Mouse (Mus musculus): ENCODE measurements around the gene Polh.

Gene Polh

DNA sequence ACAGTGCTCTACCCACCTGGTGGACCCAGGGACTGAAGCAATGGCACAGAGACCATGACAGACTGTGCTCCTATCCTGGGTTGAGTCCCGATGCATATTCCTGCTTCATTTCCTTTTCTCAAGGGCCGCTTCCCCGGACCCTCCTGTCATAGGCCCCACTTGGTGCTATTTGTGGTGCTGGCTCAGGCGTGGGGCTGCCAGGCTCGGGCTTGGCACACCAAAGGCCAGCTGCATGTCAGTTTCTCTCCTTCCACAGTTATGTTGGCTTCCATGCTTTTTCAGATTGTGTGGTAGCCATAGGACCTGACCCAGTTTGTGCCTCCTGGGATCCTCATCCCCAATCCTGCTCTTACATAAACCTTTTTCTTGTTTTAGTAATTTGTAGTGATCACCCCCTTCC is 33.7 kb downstream of the Polh start:
- in situ Hi-C loops (cut with MboI; ENCODE audit: low sequenced_read_pairs) = no loop called here

DNA sequence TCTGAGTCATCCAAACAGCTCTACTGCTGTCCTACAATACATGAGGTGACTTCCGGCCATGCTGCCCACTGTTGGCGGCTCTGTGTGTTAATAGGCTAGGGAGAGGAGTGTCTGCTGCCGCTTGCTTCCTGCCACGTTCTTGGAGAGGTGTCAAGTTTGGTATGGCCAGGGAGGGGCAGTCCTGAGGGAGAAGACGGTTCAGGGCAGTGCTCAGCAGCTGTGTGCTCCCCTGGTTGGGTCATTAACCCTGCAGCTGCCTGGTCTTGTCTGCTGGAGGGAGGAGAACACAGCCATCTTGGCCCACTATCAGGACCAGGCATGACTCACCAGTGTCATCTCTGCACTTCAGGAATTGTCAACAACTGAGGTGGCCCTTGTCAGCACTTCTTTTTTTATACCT is 34.1 kb downstream of the Polh start:
- in situ Hi-C loops (cut with MboI; ENCODE audit: low sequenced_read_pairs) = no loop called here

DNA sequence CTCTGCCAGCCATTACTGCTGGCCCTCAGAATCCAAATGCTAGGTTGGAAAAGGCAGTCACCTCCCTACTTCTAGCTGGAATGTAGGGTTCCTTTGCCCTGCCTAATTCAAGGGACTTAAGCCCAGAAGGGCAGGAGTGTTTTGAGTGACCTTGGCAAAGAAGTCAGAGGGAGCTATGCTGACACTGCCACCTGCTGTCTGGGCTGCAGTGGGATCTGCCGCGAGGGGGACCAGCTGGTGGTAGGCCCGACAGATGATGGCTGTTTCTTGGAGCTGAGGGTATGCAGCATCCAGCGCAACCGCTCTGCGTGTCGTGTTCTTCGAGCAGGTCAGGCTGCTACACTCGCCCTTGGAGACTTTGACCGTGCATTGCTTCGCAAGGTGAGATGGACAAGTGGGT is 35.4 kb downstream of the Polh start:
- in situ Hi-C loops (cut with MboI; ENCODE audit: low sequenced_read_pairs) = no loop called here

DNA sequence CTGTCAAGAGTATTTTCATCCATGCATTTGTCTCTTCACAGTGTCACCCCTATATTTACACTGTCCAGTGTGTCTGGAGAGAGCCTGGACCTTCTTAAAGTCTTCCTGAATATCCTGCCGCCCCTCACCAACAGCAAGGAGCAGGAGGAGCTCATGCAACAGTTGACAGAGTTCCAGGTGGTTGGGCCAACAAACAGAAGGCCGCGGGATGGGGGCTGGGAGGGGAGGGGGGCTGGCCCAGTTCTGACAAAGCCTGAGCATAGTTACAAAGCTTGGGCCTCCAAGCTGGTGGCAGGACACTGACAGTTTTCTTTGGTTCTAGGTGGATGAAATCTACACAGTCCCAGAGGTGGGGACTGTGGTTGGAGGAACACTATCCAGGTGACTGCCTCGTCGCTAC is 36.2 kb downstream of the Polh start:
- in situ Hi-C loops (cut with MboI; ENCODE audit: low sequenced_read_pairs) = no loop called here

GRCm38 (mm10) chr17:46165460-46165859 is 37.0 kb downstream of the Polh start:
- in situ Hi-C loops (cut with MboI; ENCODE audit: low sequenced_read_pairs) = no loop called here

DNA sequence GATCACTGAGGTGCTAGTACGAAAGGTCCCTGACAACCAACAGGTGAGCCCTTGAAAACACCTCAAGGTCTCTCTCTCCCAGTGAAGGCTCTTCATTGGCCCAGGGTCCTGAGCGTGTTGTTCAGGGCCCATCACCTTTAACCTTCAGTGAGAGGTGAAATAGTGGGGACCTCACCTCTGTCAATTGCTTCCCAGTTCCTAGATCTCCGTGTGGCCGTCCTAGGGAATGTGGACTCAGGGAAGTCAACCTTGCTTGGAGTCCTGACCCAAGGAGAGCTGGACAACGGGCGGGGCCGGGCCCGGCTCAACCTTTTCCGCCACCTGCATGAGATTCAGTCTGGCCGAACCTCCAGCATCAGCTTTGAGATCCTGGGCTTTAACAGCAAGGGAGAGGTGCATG is 37.7 kb downstream of the Polh start:
- in situ Hi-C loops (cut with MboI; ENCODE audit: low sequenced_read_pairs) = no loop called here

DNA sequence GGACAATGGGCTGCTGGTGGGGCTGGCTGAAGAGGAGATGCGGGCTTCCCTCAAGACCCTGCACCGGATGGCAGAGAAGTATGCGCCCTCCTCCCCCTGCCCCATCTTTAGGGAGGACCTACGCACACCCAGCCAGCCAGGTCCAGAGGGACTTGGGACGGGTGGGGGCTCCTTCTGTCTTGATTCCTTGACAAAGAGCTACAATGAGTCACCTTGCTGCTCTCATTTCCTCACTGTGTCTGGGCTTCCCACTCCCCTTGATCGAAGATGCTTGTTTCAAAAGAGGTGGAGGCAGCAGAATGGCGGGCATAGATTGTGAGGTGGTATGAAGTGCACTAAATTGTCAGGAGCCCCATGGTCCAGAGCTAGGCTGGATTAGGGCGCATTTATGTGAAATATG is 38.1 kb downstream of the Polh start:
- in situ Hi-C loops (cut with MboI; ENCODE audit: low sequenced_read_pairs) = no loop called here

- in situ Hi-C loops (cut with MboI; ENCODE audit: low sequenced_read_pairs) = no loop called here
Measured at GRCm38 (mm10) chr17:46162951-46163421, 39.5 kb downstream of the Polh start.

DNA sequence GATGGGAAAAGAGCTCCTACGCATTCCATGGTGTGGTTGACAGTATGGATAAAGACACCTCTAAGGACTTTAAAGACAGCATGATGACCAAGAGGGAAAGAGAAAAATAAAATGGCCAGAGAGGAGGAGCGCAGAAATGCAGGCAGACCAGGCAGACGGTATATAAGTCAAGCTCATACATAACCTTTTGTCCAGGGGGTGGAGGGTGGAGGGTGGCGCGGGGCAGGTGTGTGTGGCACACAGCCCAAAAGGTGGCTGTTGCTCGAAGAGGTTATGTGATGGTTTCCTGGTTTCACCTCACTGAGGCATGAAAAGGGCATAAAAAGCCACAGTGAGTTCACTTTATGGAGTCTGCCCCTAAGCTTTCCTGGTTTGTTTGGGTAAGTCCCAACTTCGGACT is 39.9 kb downstream of the Polh start:
- in situ Hi-C loops (cut with MboI; ENCODE audit: low sequenced_read_pairs) = no loop called here

DNA sequence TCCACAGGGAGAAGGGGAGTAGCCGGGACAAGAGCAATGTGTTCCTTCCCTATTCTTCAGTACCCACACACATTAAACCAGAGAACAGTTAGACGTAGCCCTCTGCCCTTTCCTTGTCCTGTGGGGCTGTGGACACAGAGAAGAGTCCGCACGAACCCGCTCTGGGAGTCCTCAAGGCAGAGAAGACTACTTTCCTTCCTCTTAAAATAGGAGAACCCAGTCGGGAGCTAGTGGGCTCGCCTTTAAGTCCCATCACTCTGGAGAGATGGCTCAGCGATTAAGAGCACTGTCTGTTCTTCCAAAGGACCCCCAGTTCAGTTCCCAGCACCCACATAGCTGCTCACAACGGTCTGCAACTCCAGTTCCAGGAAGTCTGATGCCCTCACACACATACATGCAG is 40.7 kb downstream of the Polh start:
- in situ Hi-C loops (cut with MboI; ENCODE audit: low sequenced_read_pairs) = no loop called here

- in situ Hi-C loops (cut with MboI; ENCODE audit: low sequenced_read_pairs) = no loop called here
Measured at GRCm38 (mm10) chr17:46161179-46161578, 41.3 kb downstream of the Polh start.

- in situ Hi-C loops (cut with MboI; ENCODE audit: low sequenced_read_pairs) = no loop called here
Measured at GRCm38 (mm10) chr17:46160686-46161085, 41.8 kb downstream of the Polh start, which contains the start of gene Gtpbp2. Gtpbp2 (plus strand) TSS chr17:46161032.

GRCm38 (mm10) chr17:46160090-46160662 is 42.3 kb downstream of the Polh start:
- in situ Hi-C loops (cut with MboI; ENCODE audit: low sequenced_read_pairs) = no loop called here

DNA sequence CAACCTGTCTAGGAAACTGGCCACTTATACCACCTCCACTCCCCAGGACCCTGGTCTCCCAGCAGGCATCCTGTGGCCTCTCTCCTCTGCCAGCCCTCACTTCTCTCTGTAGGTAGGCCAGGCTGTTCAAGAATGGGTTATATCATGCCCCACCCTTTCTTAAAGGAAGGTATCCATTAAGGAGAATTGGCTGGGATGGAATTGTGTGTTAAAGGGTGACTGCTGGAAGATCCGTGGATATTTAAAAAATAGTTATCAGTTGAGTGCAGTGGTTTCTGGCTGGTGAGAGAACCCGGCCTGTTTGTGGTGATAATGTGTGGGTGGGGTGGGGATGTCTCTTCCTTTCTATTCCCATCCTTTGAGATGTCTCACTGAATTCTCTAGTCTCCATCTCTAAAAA is 43.2 kb downstream of the Polh start:
- in situ Hi-C loops (cut with MboI; ENCODE audit: low sequenced_read_pairs) = no loop called here

DNA sequence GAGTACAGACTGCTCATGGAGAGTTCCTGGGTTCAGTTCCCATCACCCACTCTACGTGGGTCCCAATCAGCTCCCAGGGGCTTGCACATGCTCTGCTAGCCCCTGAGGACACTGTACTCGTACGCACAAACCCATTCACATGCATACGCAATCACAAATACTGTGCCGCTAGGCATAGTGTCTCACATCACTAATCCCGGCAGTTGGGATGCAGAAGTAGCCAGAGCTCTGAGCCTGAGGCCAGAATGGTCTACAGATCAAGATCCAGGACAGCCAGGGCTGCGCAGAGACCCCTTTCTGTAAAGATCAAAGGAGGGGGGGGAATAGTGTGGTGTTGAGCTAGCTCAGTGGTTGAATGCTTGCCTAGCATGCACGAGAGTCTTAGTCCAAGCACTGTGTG is 45.3 kb downstream of the Polh start:
- in situ Hi-C loops (cut with MboI; ENCODE audit: low sequenced_read_pairs) = no loop called here

GRCm38 (mm10) chr17:46156680-46157079 is 45.8 kb downstream of the Polh start:
- in situ Hi-C loops (cut with MboI; ENCODE audit: low sequenced_read_pairs) = no loop called here

GRCm38 (mm10) chr17:46154336-46154735 is 48.1 kb downstream of the Polh start:
- in situ Hi-C loops (cut with MboI; ENCODE audit: low sequenced_read_pairs) = no loop called here

DNA sequence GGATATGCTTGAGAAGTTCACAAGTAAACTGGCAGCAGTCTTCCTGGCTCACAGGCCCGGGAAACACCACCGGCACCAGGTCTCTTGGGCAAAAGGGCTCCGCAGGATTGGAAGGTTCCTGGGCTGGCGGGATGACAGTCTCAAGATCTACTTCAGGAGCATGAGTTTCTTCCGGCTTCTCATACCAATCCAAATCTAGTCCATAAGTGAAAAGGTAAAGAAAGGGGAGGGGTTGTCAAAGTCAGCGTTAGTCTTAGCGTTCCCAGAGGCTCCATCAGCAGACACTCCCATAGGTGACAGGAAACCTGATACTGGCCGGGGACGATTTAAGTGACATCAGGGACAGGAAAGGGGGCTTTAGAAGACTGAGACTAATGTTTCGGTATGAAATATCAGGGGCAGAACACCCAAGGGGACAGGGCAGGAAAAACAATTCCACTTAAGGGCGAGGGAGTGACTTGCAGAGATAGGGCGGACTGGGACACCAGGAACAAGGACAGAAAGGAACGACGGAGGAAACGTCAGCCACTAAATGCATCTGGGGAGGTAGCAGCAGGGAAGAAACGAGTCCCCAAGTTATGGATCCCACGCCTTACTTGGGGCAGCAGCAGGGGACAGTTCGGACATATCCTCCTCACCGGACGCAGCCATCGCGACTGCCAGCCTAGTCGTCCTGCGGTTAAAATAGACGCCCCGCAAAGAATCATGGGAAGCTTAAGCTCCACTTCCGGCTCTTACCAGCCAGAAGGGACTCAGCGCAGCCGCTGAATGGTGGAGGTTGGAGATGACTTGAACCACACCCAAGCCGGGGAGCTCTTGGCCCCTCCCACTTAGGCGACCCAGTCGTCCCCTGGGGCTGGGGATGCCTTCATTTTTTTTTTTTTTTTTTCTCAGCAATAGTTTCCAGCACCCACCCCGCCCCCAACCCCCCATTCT is 49.3 kb downstream of the Polh start, which contains the start of gene Mad2l1bp:
Mad2l1bp (minus strand) TSS at position 707 of the 936 bp plus-strand sequence.
- in situ Hi-C loops (cut with MboI; ENCODE audit: low sequenced_read_pairs) = no loop called here

DNA sequence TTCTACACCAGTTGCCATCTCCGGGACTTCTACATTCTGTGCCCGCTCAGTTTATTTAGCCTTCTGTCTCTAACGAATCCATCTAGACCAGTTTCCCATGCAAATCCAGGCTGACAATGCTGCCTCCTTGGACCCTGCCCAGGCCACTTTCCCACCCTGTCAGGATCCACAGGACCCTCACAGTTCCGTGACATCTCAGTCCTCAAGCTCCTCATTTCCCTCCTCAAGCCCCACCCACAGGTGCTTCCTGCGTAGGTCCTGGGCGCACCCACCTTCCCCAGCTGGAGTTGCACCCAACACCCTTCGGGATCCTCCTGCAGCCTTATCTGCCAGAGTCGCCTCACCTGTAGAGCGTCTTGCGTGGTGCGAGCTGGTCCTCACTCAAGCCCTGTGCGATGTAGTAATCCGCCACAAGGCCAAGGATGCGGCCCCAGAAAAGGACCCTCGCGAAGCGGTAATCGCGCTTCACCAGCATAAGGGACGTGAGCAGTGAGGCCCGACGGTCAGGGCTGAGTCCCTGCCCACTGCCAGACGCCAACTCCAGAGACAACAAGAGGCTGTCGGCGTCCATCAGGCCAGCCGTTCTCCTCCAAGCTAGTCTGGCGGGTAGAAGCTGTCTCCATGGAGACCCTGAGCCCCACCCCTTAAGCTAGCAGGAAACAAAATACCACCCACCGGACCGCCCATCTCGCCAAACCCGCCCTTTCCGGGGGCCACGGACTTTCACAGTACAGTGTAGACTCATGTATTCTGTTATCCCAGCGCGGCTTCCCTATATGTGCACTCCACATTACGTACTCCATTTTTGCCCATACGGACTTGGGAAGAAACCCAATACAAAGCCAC is 58.6 kb downstream of the Polh start, which contains the start of gene Rsph9:
Rsph9 (minus strand) TSS at position 639 of the 846 bp plus-strand sequence.
- in situ Hi-C loops (cut with MboI; ENCODE audit: low sequenced_read_pairs) = no loop called here

GRCm38 (mm10) chr17:46139872-46140271 is 62.6 kb downstream of the Polh start:
- in situ Hi-C loops (cut with MboI; ENCODE audit: low sequenced_read_pairs) = no loop called here

DNA sequence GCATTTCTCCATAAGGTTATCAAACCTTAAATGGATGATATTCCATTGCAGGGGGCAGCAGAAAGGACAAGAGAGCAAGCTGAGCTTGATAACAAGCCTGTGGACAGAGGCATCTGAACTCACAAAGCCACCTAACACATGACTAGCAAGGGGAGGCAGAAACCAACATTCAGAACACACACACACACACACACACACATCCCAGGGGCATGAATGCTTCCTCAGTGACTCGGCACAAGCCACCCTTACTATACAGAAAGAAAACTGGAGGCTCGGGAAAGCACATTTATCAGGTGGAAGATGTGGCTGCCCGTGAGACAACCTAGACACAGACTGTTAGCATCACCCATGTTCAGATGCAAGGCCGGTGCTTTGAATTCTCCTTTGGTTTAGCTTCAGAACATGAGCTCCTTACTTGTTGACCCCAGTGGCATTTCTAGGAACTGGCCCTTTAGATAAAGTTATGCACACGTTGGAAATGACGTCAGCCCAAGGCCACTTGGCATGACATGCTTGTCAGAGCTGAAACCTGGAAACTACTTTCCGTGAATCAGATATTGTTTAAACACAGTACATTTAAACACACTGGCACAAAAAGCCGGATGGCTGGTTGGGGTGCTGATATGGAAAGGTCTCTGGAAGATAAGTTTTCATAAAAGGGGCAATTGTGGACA is 63.7 kb downstream of the Polh start:
- in situ Hi-C loops (cut with MboI; ENCODE audit: low sequenced_read_pairs) = no loop called here
